Mouse (Mus musculus) liver, postnatal 0 days (tissue): ENCODE measurements around the gene Kcnj6. TPM values are rescaled to one million over a fixed set of nuclear protein-coding genes. Genes with fewer than 3 reads are reported as not detected.

ENCODE experiments used
- ATAC-seq: fragments of 200-750 bp; cut with Nextera tagmentation; 2 replicates; pipeline ENCODE4 v1.8.0; 2017; ENCODE audit warnings: mild to moderate bottlenecking, moderate library complexity
- DNase-seq: peaks from one replicate; pipeline ENCODE4 v3.0.0-alpha.2; 2016
- H3K27ac ChIP-seq: fragments of 300-500 bp; sonication (generic); 2 replicates; pipeline ENCODE4 v1.5.1; 2014; ENCODE audit warnings: antibody characterized with exemption, moderate library complexity, mild to moderate bottlenecking, low read depth
- H3K27me3 ChIP-seq: fragments of 300-500 bp; sonication (generic); 2 replicates; pipeline ENCODE4 v1.6.1; 2014; ENCODE audit warnings: low read length, control low read depth, mixed read lengths; ENCODE audit not compliant: insufficient read depth
- H3K36me3 ChIP-seq: fragments of 300-500 bp; sonication (generic); replicated peaks from 2 replicates; pipeline ENCODE4 v1.6.1; 2014; ENCODE audit warnings: mild to moderate bottlenecking, control low read depth, low read length, moderate library complexity, mixed read lengths; ENCODE audit not compliant: insufficient read depth
- H3K4me1 ChIP-seq: fragments of 300-500 bp; sonication (generic); 2 replicates; pipeline ENCODE4 v1.6.1; 2014; ENCODE audit warnings: antibody characterized with exemption, mild to moderate bottlenecking, control low read depth; ENCODE audit not compliant: insufficient read depth
- H3K4me2 ChIP-seq: fragments of 300-500 bp; sonication (generic); 2 replicates; pipeline ENCODE4 v1.6.1; 2014; ENCODE audit warnings: low read depth, mild to moderate bottlenecking, low read length, moderate library complexity, mixed read lengths
- H3K4me3 ChIP-seq: fragments of 300-500 bp; sonication (generic); 2 replicates; pipeline ENCODE4 v1.5.1; 2014; ENCODE audit warnings: low read depth, low read length
- H3K9ac ChIP-seq: fragments of 300-500 bp; sonication (generic); replicated peaks from 2 replicates; pipeline ENCODE4 v1.6.1; 2014; ENCODE audit warnings: mild to moderate bottlenecking, moderate library complexity
- H3K9me3 ChIP-seq: fragments of 300-500 bp; sonication (generic); 2 replicates; pipeline ENCODE4 v1.6.1; 2016; ENCODE audit warnings: mild to moderate bottlenecking, control low read depth, low read length, mixed read lengths
- CTCF ChIP-seq: sonication (generic); IDR thresholded peaks from 2 replicates; pipeline ENCODE4 v1.5.1; 2016; ENCODE audit warnings: antibody characterized with exemption, low read depth
- EP300 ChIP-seq: IDR thresholded peaks from 2 replicates; pipeline ENCODE4 v1.6.1; 2016; ENCODE audit warnings: antibody characterized with exemption, low read depth, mild to moderate bottlenecking
- WGBS: fragments of 180-500 bp; shearing (Covaris S2); extraction: QIAGEN DNeasy Blood & Tissue Kit; methylation state at CpG from one replicate; pipeline ENCODE4 v1.1.7; 2014; ENCODE audit not compliant: insufficient replicate concordance; 5-methylcytosine and 5-hydroxymethylcytosine counted together
- polyA plus RNA-seq: library from polyadenylated mRNA; unstranded; fragments of >200 nt; fragmentation: Nextera tagmentation; extraction: Ambion mirVana; gene quantifications from 2 replicates; pipeline ENCODE4 v1.2.1, GENCODE M21; 2015

Gene Kcnj6
- polyA plus RNA-seq, 1 experiment from 2014 or later: not detected

DNA sequence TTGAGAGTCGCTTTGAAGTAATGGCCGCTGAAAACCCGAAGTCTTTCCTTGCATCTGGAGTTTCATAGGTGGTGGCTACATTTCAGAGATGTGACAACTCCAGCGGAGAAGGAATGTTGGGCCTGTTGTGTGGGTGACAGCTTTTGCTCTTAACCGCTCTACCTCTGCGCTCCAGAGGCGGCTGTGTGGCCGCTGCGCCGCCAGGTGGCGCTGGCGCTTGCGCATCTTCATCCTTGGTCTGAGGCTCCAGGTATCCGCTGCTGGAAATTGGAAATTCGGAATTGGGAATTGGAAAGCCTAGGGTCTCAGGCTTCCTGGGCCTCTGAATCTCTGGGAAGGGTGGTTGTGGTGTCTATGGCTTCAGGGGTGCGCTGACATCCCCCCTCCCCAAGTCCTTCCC is 209.3 kb downstream of the Kcnj6 start:
- ATAC-seq: no peak

DNA sequence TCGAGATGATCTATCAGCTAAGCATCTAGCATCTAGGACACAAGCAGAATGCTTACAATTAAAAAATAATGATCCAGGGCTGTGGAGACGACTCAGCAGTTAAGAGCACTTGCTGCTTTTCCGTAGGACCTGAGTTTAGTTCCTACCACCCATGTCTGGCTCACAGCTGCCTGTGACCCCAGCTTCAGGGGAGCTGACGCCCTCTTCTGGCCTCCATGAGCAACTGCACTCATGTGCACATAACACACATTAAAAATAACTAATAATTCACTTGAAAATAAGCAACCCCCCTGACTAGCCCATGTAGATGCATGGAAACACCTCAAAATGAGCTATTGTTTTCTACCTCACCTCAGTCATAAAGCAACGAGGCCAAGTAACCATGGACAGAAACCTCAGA is 211.6 kb downstream of the Kcnj6 start:
- Histone ChIP-seq H3K4me1 (no peaks in the 10 kb centered on the region), H3K27ac (no peak overlapping the region), H3K36me3 (no peaks in the 10 kb centered on the region), H3K9ac (no peak overlapping the region), H3K4me2 (no peak overlapping the region), H3K27me3 (no peaks in the 10 kb centered on the region), H3K4me3 (no peak overlapping the region), H3K9me3 (no peaks in the 10 kb centered on the region)
- WGBS: 67% methylated on average over 5 of the region's 5 CpGs
- DNase-seq (no peak), ATAC-seq (no peak)
- TF ChIP-seq EP300: no peak
- no peak for TF ChIP-seq CTCF

More for the DNA sequence above, 209.3 kb downstream of the Kcnj6 start:
- no peaks in the 10 kb centered on the region for H3K9me3 ChIP-seq
- no peak overlapping the region for H3K4me2 ChIP-seq
- no peaks in the 10 kb centered on the region for H3K4me1 ChIP-seq
- no peak overlapping the region for H3K4me3 ChIP-seq
- no peaks in the 10 kb centered on the region for H3K36me3 ChIP-seq
- no peak overlapping the region for H3K27ac ChIP-seq
- peak; percentile 44 for DNase-seq
- H3K9ac ChIP-seq: no peak overlapping the region
- TF ChIP-seq CTCF (peak; percentile 77), EP300 (no peak)
- H3K27me3 ChIP-seq: no peaks in the 10 kb centered on the region
- 9% methylated on average over 16 of the region's 16 CpGs for WGBS

DNA sequence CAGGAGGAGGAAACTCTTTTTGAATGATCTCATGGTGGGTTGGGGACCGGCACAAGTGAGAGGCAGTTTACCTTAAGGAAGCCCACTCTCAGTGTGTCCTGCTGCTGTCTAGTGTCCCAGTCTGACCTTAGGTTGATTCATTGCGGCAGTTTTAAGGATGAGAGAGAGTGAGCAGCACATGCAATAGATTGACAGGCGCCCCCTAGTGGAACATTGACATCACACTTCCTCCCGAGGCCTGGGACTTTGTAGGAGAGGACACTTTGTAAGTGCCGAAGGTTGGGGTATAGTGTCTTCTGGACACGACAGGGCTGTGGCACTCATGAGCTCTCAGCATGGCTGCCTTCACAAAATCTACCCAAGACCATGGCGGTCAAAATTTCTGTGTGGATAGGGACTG is 213.8 kb downstream of the Kcnj6 start:
- WGBS: 62% methylated on average over 7 of the region's 7 CpGs
- TF ChIP-seq CTCF (peak; percentile 41), EP300 (no peak)
- DNase-seq: no peak
- Histone ChIP-seq H3K9me3 (no peaks in the 10 kb centered on the region), H3K27ac (no peak overlapping the region), H3K4me3 (no peak overlapping the region), H3K4me1 (no peaks in the 10 kb centered on the region), H3K4me2 (no peak overlapping the region), H3K27me3 (no peaks in the 10 kb centered on the region), H3K9ac (no peak overlapping the region), H3K36me3 (no peaks in the 10 kb centered on the region)
- no peak for ATAC-seq

DNA sequence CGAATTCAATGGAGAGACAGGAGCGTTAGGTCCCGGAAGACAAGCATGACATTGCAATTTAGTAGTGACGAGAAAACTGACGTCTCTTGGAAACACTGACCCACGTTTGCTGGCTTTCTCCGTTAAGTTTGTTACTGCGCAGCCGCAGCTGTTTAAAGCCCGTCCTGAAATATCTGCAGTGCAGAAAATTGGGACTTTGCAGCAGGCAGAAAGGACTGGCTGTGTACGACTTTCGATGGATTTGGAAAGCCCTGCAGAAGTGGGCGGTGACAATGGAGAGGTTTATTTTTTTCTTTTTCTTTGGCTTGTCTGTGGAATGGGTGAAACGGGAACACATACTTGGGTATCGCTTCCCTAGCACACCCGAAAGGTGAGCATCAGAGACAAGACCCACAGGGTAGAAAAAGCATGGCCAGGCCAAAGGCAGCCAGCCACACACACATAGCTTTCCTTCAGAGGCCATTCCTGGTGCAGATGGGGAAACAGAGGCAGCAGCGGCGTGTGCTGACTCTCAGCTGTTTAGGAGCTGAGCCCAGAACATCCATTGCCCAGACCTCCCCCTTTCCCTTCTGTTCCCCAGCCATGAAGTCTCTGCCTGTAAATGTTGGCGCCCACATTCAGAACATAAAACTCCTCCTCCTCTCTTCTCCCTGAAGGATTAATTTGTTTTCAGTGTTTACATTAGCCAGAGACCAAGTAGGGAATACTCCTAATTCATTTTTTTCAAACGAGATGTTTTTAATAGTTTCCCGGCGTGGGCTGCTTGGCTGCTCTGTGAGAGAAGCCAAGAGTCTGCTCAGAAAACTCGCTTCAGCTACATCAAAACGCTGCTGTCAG is 215.2 kb downstream of the Kcnj6 start:
- H3K9me3 ChIP-seq: no peaks in the 10 kb centered on the region
- WGBS: 80% methylated on average over 24 of the region's 24 CpGs
- no peaks in the 10 kb centered on the region for H3K4me1 ChIP-seq
- no peak overlapping the region for H3K9ac ChIP-seq
- no peak overlapping the region for H3K27ac ChIP-seq
- ATAC-seq (no peak), DNase-seq (no peak)
- TF ChIP-seq EP300 (no peak), CTCF (no peak)
- no peak overlapping the region for H3K4me2 ChIP-seq
- no peak overlapping the region for H3K4me3 ChIP-seq
- H3K27me3 ChIP-seq: no peaks in the 10 kb centered on the region
- H3K36me3 ChIP-seq: no peaks in the 10 kb centered on the region

DNA sequence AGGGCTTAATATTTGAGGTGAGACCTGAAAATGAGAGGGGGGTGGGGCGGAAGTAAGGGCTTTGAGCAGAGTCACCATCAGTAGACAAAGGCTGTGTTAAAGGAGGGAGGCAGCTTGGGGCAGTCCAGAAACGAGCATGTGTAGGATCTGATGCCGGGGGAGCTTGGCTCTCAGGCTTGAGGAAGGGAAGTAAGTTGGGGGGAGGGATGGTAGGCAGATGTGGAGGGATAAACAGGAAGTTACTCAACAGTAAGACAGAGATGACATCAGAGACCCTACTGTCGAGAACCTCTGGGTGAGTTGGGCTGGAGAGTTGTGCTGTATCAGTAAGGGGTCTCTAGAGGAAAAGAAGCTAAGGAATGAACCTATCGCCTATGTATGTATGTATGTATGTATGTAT is 223.6 kb downstream of the Kcnj6 start:
- Histone ChIP-seq H3K27me3 (no peaks in the 10 kb centered on the region), H3K4me3 (no peak overlapping the region), H3K9ac (no peak overlapping the region), H3K27ac (no peak overlapping the region), H3K36me3 (no peaks in the 10 kb centered on the region), H3K9me3 (no peaks in the 10 kb centered on the region), H3K4me1 (no peaks in the 10 kb centered on the region), H3K4me2 (no peak overlapping the region)
- no peak for TF ChIP-seq CTCF
- no peak for TF ChIP-seq EP300
- ATAC-seq: no peak
- DNase-seq: no peak
- WGBS: 47% methylated on average over 5 of the region's 5 CpGs

DNA sequence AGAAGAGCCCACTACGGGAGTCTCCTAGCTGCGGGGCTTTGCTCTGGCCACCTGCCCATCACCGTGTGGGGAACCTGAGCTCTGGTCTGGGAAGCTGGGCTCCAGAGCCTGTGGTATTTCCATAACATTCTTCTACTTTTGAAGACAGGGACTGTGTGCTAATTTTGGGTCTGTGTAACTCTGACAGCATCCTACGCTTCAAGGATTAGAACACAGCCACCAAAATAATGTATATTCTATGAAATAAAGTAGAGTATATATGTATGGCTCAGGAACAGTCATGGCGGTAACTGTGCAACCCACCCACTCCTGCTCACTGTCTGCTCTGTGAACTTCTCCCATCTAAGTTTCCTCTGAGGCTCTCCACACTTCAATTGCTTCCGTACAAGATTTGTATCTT is 229.9 kb downstream of the Kcnj6 start:
- H3K27ac ChIP-seq: no peak overlapping the region
- TF ChIP-seq CTCF (no peak), EP300 (no peak)
- no peak overlapping the region for H3K4me2 ChIP-seq
- no peaks in the 10 kb centered on the region for H3K4me1 ChIP-seq
- H3K27me3 ChIP-seq: no peaks in the 10 kb centered on the region
- no peaks in the 10 kb centered on the region for H3K36me3 ChIP-seq
- H3K4me3 ChIP-seq: no peak overlapping the region
- ATAC-seq: no peak
- DNase-seq: no peak
- no peaks in the 10 kb centered on the region for H3K9me3 ChIP-seq
- H3K9ac ChIP-seq: no peak overlapping the region
- WGBS: 66% methylated on average over 6 of the region's 6 CpGs

DNA sequence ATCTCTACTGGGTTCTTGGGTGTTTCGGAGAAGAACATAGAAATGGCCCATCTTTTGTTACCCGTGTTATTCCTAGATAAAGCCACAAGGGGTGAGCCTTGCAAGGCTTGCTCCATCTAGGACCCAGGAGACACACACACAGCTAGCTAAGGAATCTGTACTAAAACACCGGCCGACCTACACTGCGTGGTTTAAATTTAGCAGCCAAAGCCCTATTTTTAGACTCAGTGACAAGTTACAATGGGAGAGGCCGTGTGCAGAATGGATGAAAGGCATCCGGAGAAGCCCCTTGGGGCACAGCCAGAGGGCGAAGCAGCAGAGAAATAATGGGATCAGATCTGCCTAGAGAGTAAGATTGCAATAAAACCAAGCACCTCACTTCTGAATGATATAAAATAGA is 232.4 kb downstream of the Kcnj6 start:
- DNase-seq: no peak
- Histone ChIP-seq H3K4me3 (no peak overlapping the region), H3K27ac (no peak overlapping the region), H3K36me3 (no peaks in the 10 kb centered on the region), H3K9ac (no peak overlapping the region), H3K4me2 (no peak overlapping the region), H3K27me3 (no peaks in the 10 kb centered on the region), H3K4me1 (no peaks in the 10 kb centered on the region), H3K9me3 (no peaks in the 10 kb centered on the region)
- WGBS: 52% methylated on average over 8 of the region's 8 CpGs
- no peak for TF ChIP-seq EP300
- no peak for TF ChIP-seq CTCF
- no peak for ATAC-seq
